Mouse (Mus musculus) thymus, adult 2 months (tissue): ENCODE results near the gene Arhgap6. TPM values are rescaled to one million over a fixed set of nuclear protein-coding genes. Genes with fewer than 3 reads are reported as not detected.

Experiments
- DNase-seq: peaks from one replicate; pipeline ENCODE4 v3.0.0; 2021
- H3K27ac ChIP-seq: fragments of 200-500 bp; 2 replicates; pipeline ENCODE4 v1.5.1; 2012; ENCODE audit warnings: low read length, control low read depth; ENCODE audit not compliant: control insufficient read depth, insufficient read depth
- H3K27me3 ChIP-seq: fragments of 200-500 bp; 2 replicates; pipeline ENCODE4 v1.6.1; 2012; ENCODE audit warnings: mild to moderate bottlenecking, low read length, moderate library complexity, mixed read lengths; ENCODE audit not compliant: control insufficient read depth, insufficient read depth
- H3K36me3 ChIP-seq: fragments of 200-500 bp; 2 replicates; pipeline ENCODE4 v1.6.1; 2012; ENCODE audit warnings: mild to moderate bottlenecking, low read length, moderate library complexity; ENCODE audit not compliant: control insufficient read depth, insufficient read depth
- H3K4me1 ChIP-seq: fragments of 200-500 bp; replicated peaks from 2 replicates; pipeline ENCODE4 v1.6.1; 2012; ENCODE audit warnings: low read length; ENCODE audit not compliant: control insufficient read depth, insufficient read depth
- H3K4me3 ChIP-seq: fragments of 200-500 bp; 2 replicates; pipeline ENCODE4 v1.5.1; 2012; ENCODE audit warnings: mild to moderate bottlenecking, low read length, control low read depth, moderate library complexity; ENCODE audit not compliant: control insufficient read depth, insufficient read depth
- CTCF ChIP-seq: fragments of 200-500 bp; IDR thresholded peaks from 2 replicates; pipeline ENCODE4 v1.5.1; 2012; ENCODE audit warnings: mild to moderate bottlenecking, control low read depth, low read length, moderate library complexity, borderline replicate concordance; ENCODE audit not compliant: control insufficient read depth, poor library complexity, insufficient read depth; ENCODE audit errors: extremely low read depth
- POLR2A ChIP-seq: fragments of 200-500 bp; IDR thresholded peaks from 2 replicates; pipeline ENCODE4 v1.6.1; 2012; ENCODE audit warnings: mild to moderate bottlenecking, low read length, control low read depth, moderate library complexity; ENCODE audit not compliant: control insufficient read depth, poor library complexity, insufficient read depth; ENCODE audit errors: extremely low read depth
- WGBS: fragments of 180-500 bp; shearing (Covaris S2); methylation state at CpG from one replicate; pipeline ENCODE4 v1.1.7; 2018; 5-methylcytosine and 5-hydroxymethylcytosine counted together
- polyA plus RNA-seq: library from polyadenylated mRNA; depleted of rRNA; stranded (reverse); fragments of >200 nt; gene quantifications from 2 replicates; pipeline ENCODE4 v1.2.3, GENCODE M21; 2012

Gene Arhgap6
- polyA plus RNA-seq, 1 experiment: 0.46 TPM

DNA sequence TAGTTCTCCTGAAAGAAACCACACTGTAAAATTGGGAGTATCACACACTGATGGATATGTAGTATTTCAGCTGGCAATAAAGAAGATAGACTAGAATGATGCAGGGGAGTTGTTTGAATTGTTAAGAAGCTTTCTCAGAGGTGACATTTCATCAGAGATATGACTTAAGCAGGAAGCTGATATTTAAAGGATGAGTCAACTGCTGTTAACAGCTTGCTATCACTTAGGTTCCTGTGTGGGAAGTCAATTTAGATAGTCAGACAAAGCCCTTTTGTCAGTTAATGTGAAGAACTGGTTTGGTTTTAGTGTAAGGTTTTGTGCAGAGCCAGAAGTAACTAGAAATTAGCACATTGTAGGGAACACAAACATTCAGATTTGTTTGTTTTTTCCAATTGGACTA is 300.7 kb downstream of the Arhgap6 start:
- DNase-seq: no peak
- H3K4me1 ChIP-seq: no peaks in the 10 kb centered on the region
- TF ChIP-seq CTCF (no peak), POLR2A (no peak)
- H3K27ac ChIP-seq: no peak overlapping the region
- H3K36me3 ChIP-seq: no peaks in the 10 kb centered on the region
- no peaks in the 10 kb centered on the region for H3K27me3 ChIP-seq
- no peak overlapping the region for H3K4me3 ChIP-seq

DNA sequence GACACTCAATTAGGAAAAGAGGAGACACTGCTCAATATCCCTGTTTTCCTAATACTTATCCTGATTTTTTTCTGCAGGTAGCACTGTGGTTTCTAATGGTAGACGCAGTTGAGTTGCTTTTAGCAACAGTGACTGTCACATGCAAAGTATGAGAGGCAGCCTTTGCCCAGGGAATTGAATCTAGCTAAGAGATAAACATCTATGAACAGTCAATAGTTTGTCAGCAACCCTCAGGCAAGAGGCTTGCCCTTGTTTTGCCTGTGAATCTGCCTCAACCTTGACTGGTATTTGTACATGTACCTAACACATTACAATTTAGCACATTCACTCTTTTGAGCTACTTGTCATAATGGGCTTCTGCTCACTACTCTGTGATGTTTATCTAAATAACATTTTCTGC is 307.8 kb downstream of the Arhgap6 start:
- DNase-seq: no peak
- TF ChIP-seq POLR2A (no peak), CTCF (no peak)
- 67% methylated on average over 1 of the region's 1 CpGs for WGBS
- no peak overlapping the region for H3K27ac ChIP-seq
- H3K4me1 ChIP-seq: no peaks in the 10 kb centered on the region
- no peak overlapping the region for H3K4me3 ChIP-seq
- no peaks in the 10 kb centered on the region for H3K36me3 ChIP-seq
- H3K27me3 ChIP-seq: no peaks in the 10 kb centered on the region

DNA sequence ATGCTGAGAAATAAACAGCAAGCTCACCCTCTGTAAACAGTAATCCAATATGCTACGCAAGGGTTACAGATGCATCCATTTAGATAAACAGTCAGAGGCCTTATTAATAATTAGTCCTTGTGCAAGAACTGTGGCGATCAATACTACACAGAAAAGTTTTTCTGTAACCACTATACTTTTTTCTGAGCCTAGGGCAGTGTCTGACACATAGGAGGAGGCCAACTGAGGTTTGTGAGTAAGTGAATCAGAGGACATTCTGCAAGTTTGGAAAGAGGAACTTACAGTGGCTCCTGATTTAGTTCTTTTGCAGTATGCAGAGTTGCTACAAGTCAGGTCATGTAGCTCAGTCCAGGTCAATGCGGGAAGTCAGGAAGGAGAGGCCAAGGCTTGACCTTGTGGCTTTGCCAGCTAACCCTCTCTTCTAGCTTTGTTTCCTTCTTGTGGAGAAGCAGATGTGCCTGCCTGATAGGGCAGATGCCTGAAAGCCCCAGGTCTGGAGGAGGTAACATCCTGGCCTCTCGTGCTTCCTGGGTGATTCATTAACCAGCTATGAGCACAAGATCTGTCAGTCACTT is 311.2 kb downstream of the Arhgap6 start:
- no peak for DNase-seq
- no peaks in the 10 kb centered on the region for H3K4me1 ChIP-seq
- TF ChIP-seq POLR2A: no peak
- no peak for TF ChIP-seq CTCF
- no peaks in the 10 kb centered on the region for H3K36me3 ChIP-seq
- H3K27me3 ChIP-seq: no peaks in the 10 kb centered on the region
- H3K4me3 ChIP-seq: no peak overlapping the region
- 31% methylated on average over 4 of the region's 4 CpGs for WGBS
- H3K27ac ChIP-seq: no peak overlapping the region

DNA sequence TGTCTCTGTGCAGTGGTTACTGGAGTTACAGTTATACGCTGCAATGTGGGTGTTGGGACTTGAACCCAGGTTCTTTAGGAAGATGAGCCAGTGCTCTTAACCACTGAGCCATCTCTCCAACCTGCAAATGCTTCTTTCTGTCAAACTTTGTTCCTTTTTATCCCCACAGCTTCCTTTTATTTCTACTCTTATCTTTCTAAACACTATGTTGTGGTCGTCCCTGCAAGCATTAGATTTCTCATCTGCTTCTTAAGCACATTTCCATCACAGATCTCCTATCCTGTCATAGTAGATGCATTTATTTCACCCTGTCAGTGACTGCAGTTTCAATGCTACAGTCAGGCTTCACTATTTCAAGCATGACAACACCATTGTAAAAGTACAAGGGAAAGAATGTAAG is 312.5 kb downstream of the Arhgap6 start:
- 22% methylated on average over 2 of the region's 2 CpGs for WGBS
- Histone ChIP-seq H3K4me3 (no peak overlapping the region), H3K4me1 (no peaks in the 10 kb centered on the region), H3K27me3 (no peaks in the 10 kb centered on the region), H3K36me3 (no peaks in the 10 kb centered on the region), H3K27ac (no peak overlapping the region)
- DNase-seq: no peak
- TF ChIP-seq CTCF (no peak), POLR2A (no peak)

DNA sequence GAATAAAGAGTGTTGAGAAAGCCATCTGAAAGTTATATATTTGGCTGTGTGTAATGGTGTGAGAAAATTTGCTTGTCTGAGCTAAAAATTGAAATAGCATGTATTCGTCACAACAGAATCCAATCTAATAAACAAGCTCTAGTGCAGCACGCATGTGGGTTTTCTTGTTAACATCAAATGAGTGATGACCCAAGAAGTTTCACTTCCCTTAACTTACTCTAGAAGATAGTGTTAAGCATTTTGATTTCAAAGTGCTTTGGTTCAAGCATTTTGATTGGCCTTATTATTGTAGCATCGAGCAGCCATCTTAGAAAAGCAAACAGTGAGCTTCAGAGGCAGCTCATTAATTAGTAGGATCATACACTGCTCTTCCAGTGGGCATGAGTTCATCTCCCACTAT is 315.1 kb downstream of the Arhgap6 start:
- H3K4me1 ChIP-seq: no peaks in the 10 kb centered on the region
- WGBS: 83% methylated on average over 3 of the region's 3 CpGs
- no peak for TF ChIP-seq POLR2A
- no peak for TF ChIP-seq CTCF
- H3K27ac ChIP-seq: no peak overlapping the region
- no peaks in the 10 kb centered on the region for H3K36me3 ChIP-seq
- DNase-seq: no peak
- no peak overlapping the region for H3K4me3 ChIP-seq
- H3K27me3 ChIP-seq: no peaks in the 10 kb centered on the region

DNA sequence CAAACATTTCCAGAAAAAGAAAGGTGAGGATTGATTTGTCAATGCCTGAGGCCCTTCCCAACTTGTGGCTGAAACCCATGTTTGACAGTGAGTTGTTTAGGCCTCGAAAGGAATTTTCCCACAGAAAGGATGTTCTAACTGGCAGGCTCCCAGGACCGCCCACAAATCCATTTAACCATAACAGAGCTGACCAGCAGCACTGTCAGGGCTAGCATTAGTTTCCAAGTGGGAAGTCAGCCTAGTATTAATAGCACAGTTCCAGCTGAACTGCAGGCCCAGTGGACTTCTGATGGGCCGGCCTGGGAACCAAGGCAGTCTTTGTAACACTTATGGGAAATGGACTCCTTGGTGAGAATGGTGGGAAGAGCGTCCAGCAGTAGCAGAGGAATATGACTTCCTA is 317.8 kb downstream of the Arhgap6 start:
- 86% methylated on average over 4 of the region's 4 CpGs for WGBS
- Histone ChIP-seq H3K4me1 (no peaks in the 10 kb centered on the region), H3K27ac (no peak overlapping the region), H3K36me3 (no peaks in the 10 kb centered on the region), H3K27me3 (no peaks in the 10 kb centered on the region), H3K4me3 (no peak overlapping the region)
- TF ChIP-seq CTCF (no peak), POLR2A (no peak)
- no peak for DNase-seq
